Mouse (Mus musculus) mouse trophoblast stem cell (cell line): ENCODE measurements around the gene Necab2.

ENCODE experiments used
- in situ Hi-C, 2 experiments: fragments of 300-500 bp; cut with MseI, MboI; formaldehyde crosslinking; loops; 2 replicates in 1 of 2; 3 replicates in 1 of 2; pipeline ENCODE4 v1.15.1; 2025

Gene Necab2

DNA sequence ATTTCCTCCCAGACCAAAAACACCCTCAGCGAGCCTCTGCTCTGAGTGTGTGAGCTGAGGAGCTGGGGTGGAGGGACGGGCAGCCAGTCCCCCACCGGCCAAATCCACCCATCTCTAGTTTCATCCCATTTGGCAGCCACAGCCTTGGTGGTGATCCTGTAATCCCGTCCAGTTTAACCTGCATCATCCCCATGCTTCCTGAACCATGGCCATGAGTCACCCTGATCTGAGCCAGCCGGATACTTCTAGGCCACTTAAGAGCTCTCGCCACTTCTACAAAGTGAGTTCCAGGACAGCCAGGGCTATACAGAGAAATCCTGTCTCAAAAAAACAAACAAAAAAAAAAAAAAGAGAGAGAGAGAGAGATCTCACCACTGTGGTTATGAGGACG lies 18.2 kb upstream of the Necab2 start:
- in situ Hi-C loops, result no loop called here

GRCm38 (mm10) chr8:119428766-119429327 lies 17.7 kb upstream of the Necab2 start:
- in situ Hi-C loops, result no loop called here

- in situ Hi-C loops, result no loop called here
Observed at GRCm38 (mm10) chr8:119429552-119429951, 17.0 kb upstream of the Necab2 start.

DNA sequence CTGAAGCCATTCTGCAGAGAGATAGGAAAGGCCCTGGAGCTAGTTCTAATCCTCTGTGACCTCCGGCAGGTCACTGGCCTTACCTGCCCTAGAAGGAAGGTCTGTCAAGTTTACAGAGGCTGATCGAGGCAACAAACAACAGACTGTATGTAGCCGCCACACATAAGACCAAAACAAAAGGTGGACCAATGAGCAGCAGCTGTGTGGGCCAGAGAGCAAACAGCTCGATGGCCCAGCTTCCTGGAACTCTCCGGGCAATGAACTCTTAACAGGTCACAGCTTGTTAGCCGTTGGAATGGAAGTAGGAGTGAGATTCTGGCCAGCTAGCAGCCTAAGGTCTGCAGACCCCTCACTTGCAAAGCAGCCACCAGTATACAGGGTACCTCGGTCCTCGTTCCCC lies 16.3 kb upstream of the Necab2 start:
- in situ Hi-C loops, result no loop called here

DNA sequence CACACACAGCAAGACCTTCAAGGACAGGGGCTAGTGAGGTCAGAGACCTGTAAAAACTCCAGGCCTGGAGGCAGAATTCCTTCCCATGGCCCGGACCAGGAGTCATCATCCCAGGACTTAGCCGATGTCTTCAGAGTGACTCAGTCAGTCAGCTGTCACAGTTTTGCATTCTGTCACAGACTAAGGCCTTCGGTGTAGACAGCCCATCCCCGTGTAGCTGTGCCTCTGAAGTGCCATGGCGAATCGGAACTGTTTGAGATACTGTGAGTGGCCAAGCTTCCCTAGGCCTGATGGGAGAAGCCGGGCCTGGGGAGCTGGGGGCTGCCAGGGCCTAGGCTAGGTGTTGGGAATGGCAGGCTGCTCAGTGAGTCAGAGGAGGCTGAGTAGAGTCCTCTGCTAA lies 15.8 kb upstream of the Necab2 start:
- in situ Hi-C loops, result no loop called here

DNA sequence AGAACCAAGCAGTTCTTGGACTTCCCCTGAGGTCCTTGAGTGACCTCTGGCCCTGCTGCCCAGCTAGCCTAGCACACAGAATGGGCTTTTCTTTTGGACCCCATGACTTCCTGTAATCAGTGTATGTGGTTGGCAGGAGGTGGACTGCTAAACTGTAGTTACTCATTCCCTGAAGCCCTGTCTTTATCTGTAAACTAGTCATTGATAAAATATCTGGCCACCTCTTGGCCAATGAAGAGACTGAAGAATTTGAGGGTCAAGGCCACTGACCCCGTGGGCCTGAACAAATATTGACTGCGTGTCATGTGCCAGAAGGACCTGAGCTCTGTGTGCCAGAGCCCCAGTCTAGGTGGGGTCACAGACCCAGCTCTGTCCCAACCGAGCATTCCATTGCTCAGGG lies 14.1 kb upstream of the Necab2 start:
- in situ Hi-C loops, result no loop called here

- in situ Hi-C loops, result no loop called here
Observed at GRCm38 (mm10) chr8:119433582-119434174, 12.8 kb upstream of the Necab2 start, which contains the start of gene Osgin1. Gene Osgin1 (plus strand): TSS chr8:119434124.

DNA sequence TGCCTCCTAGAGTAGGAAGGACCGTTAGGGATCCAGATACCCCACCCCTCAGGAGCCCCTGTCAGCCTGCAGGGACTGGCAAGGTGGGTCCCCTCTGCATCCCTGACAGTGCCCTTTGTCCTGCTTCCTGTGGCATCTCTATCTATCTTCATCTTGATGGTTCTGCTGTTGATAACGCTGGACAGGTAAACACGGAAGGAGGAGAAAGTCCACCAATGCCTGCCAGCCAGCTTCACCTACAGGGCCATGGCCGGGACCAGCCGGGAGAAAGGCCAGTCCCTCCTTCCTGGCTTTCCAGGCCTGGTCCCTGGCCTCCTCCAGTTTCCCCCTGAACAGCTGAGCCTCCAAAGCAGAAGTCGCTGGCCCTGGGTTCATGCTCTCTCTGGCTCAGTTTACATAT lies 11.9 kb upstream of the Necab2 start:
- in situ Hi-C loops, result no loop called here

DNA sequence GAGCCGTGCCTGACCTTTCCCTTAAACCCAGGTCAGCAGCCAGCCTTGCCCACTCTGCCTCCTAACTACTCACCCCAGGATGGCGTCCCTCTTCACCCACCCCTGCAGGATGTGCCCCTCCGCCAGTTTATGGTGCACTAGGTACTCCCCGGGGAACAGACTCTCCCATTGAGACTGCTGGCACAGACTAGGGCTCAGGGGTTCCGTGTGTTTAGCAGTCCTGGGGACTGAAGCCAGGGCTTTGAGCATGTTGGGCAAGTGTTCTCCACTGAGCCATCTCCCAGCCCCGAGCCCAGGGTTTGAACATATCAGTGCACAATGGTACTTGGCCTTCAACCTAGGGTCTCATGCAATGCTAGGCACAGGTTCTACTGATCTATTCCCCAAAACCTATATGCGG lies 11.0 kb upstream of the Necab2 start:
- in situ Hi-C loops, result no loop called here

GRCm38 (mm10) chr8:119436331-119436730 lies 10.2 kb upstream of the Necab2 start:
- in situ Hi-C loops, result no loop called here

- in situ Hi-C loops, result no loop called here
Observed at GRCm38 (mm10) chr8:119436933-119437332, 9.6 kb upstream of the Necab2 start.

- in situ Hi-C loops, result no loop called here
Observed at GRCm38 (mm10) chr8:119437506-119437905, 9.0 kb upstream of the Necab2 start.

DNA sequence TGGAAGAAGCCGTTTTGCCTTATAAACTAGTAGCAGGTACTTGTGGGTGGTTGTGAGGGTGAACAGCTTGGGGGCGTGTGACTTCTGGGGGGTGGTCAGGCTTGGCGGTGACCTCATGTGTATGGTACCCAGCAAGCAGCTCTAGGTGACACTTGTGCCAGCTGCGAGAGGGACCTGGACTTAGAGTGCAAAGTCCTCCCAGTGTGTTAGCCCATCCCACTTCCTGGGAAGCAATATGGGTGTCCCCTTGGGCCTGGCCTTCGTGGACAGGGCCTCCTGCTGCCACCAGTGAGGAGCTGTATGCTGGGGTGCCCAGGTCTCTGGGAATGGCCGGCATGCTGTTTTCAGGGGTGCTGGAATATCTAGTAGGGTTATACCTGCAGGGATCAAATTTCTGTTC lies 7.6 kb upstream of the Necab2 start:
- in situ Hi-C loops, result no loop called here

- in situ Hi-C loops, result no loop called here
Observed at GRCm38 (mm10) chr8:119439424-119439823, 7.1 kb upstream of the Necab2 start.

GRCm38 (mm10) chr8:119439893-119440249 lies 6.6 kb upstream of the Necab2 start:
- in situ Hi-C loops, result loop anchor here in 1 of 2 experiments (5.0 kb wide), 1 partner anchor 57 kb away; no protein-coding TSS in a partner anchor

- in situ Hi-C loops, result loop anchor here in 1 of 2 experiments (5.0 kb wide), 1 partner anchor 57 kb away; no protein-coding TSS in a partner anchor
Observed at GRCm38 (mm10) chr8:119440250-119440951, 6.1 kb upstream of the Necab2 start.

DNA sequence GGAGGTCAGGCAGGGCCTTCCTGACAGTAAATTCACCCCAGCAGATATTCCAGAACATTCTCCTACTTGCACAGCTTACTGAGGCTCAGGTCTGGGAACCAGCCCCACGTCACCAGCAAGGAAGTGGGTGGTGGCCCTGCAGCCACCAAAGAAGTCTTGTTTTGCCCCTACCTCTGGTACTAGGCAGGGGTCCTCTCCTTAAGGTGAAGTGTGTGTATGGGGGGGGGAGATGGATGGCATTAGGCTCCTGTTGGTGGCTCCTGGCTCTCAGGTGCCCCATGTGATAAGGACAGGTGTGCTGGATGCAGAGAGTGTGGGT lies 5.6 kb upstream of the Necab2 start:
- in situ Hi-C loops, result loop anchor here in 1 of 2 experiments (5.0 kb wide), 1 partner anchor 56 kb away; no protein-coding TSS in a partner anchor

- in situ Hi-C loops, result loop anchor here in 1 of 2 experiments (5.0 kb wide), 1 partner anchor 55 kb away; no protein-coding TSS in a partner anchor
Observed at GRCm38 (mm10) chr8:119442013-119442412, 4.5 kb upstream of the Necab2 start.

GRCm38 (mm10) chr8:119442970-119443369 lies 3.5 kb upstream of the Necab2 start:
- in situ Hi-C loops, result loop anchor here in 1 of 2 experiments (5.0 kb wide), 1 partner anchor 54 kb away; no protein-coding TSS in a partner anchor

- in situ Hi-C loops, result no loop called here
Observed at GRCm38 (mm10) chr8:119446990-119447780, 666 bp downstream of the Necab2 start.

DNA sequence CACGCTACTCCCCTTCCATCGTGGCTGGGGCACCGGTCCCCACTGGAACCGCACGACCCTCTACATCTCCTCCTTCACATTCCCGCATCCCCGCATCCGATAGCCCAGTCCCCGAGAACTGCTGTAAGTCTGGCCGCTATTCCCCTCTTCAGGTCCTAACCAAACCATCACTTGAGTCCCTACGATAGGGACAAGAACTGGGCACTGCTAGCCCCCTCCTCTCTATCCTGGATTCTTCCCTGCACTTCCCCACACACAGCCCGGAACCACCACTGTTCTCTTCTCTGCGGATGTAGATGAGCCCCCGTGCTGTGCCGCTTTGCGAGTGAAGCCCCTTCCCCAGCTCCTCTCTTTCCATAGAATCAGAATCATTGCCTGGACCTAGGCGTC lies 1.3 kb downstream of the Necab2 start:
- in situ Hi-C loops, result no loop called here

DNA sequence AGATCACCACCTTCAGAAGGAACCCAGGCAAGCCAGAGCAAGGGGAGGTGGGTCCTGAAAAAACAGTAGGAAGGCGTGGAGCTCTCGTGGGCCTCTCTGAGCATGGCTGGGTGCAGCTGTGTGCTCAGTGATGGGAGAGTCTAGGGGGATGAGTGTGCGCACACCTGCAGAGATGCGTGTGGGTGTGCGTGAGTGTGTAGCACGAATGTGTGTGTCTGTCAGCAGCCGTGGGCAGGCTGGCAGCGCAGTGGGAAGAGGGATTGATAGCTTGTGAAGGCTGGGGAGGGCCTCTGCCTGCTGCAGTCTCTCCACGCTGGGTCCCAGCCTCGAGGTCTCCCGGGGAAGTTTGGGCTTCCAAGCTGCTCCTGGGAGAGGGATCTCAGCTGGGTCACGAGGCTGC lies 3.1 kb downstream of the Necab2 start:
- in situ Hi-C loops, result loop anchor here in 1 of 2 experiments (5.0 kb wide), 1 partner anchor 48 kb away; no protein-coding TSS in a partner anchor
